Mouse (Mus musculus) CD4-positive, CD25-positive, alpha-beta regulatory T cell, adult 2 months (primary cell): ENCODE measurements around the gene Spert.

Source experiments
- DNase-seq: peaks from one replicate; pipeline ENCODE4 v3.0.0-alpha.2; 2012; ENCODE audit warnings: low read depth, low spot score

Gene Spert

GRCm38 (mm10) chr14:75592978-75593377, at the start of gene Spert:
Gene Spert, minus strand, starts transcription at chr14:75593116.
- DNase-seq, result no peak

GRCm38 (mm10) chr14:75642080-75642479, 49.2 kb upstream of the Spert start, which contains the start of gene Erich6b:
Gene Erich6b, plus strand, starts transcription at chr14:75642259.
- DNase-seq, result no peak

GRCm38 (mm10) chr14:75641369-75641768, 48.5 kb upstream of the Spert start:
- DNase-seq, result peak; percentile 2

GRCm38 (mm10) chr14:75640846-75641245, 47.9 kb upstream of the Spert start:
- DNase-seq, result peak; percentile 41

- no peak for DNase-seq
Observed at GRCm38 (mm10) chr14:75637641-75638040, 44.7 kb upstream of the Spert start.

GRCm38 (mm10) chr14:75636107-75636506, 43.2 kb upstream of the Spert start:
- DNase-seq, result no peak

GRCm38 (mm10) chr14:75635350-75635749, 42.4 kb upstream of the Spert start:
- no peak for DNase-seq

GRCm38 (mm10) chr14:75628870-75629269, 36.0 kb upstream of the Spert start:
- no peak for DNase-seq

- no peak for DNase-seq
Observed at GRCm38 (mm10) chr14:75622984-75623383, 30.1 kb upstream of the Spert start.

GRCm38 (mm10) chr14:75616375-75616774, 23.5 kb upstream of the Spert start:
- DNase-seq, result no peak

- no peak for DNase-seq
Observed at GRCm38 (mm10) chr14:75609176-75609575, 16.3 kb upstream of the Spert start.

- no peak for DNase-seq
Observed at GRCm38 (mm10) chr14:75583870-75584269, 9.0 kb downstream of the Spert start.

- DNase-seq, result no peak
Observed at GRCm38 (mm10) chr14:75579010-75579409, 13.9 kb downstream of the Spert start.

GRCm38 (mm10) chr14:75566303-75566702, 26.6 kb downstream of the Spert start:
- no peak for DNase-seq

- no peak for DNase-seq
Observed at GRCm38 (mm10) chr14:75565534-75566140, 27.3 kb downstream of the Spert start.

GRCm38 (mm10) chr14:75561577-75562331, 31.2 kb downstream of the Spert start:
- DNase-seq, result no peak

- DNase-seq, result no peak
Observed at GRCm38 (mm10) chr14:75541731-75542130, 51.2 kb downstream of the Spert start.

GRCm38 (mm10) chr14:75540996-75541350, 51.9 kb downstream of the Spert start:
- no peak for DNase-seq

GRCm38 (mm10) chr14:75540216-75540995, 52.5 kb downstream of the Spert start:
- no peak for DNase-seq

GRCm38 (mm10) chr14:75539205-75539604, 53.7 kb downstream of the Spert start:
- DNase-seq, result no peak
